Mouse (Mus musculus): ENCODE measurements at regions not wholly inside any gene's neighbourhood (a gene's known extent, or its start where the extent isn't known, plus 50 kb on each side); places are given as distances from the start of the nearest gene placed in this dataset.

DNA sequence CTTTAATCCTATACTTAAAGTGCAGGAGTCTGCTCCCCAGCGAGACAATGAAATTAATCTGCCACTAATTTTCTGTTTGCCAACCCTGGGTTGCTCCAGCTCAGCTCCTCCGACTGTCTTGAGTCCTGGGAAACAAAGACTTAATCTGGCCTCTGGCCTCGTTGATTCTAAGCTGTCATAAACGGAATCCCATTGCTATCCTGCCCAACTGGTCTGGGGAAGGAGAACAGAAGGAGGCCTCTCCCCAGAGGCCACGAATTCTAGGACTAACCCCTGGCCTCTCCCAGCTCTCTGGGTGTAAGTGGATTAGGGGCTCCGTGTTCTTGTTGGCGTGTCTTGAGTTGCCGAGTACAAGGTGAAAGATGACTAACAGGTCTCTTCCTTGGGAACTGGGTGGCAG, 219.8 kb downstream of the Uaca start:
- TF ChIP-seq MAX (IDR thresholded peaks at IDR 0.05; ENCODE audit: low read length) (no peak), CTCF (conservative IDR thresholded peaks at IDR 0.05 in 1 of 2, IDR thresholded peaks at IDR 0.05 in 1 of 2; ENCODE audit: low read depth in 2 of 2, low read length in 2 of 2) (no peak), POLR2A (IDR thresholded peaks at IDR 0.05; ENCODE audit: low read depth, low read length) (no peak), BHLHE40 (IDR thresholded peaks at IDR 0.05; ENCODE audit: low read depth, low read length) (no peak), CHD2 (IDR thresholded peaks at IDR 0.05; ENCODE audit: low read length) (no peak), TBP (conservative IDR thresholded peaks at IDR 0.05; ENCODE audit: low read depth, low read length) (no peak), MXI1 (IDR thresholded peaks at IDR 0.05; ENCODE audit: low read depth, low read length) (no peak), E2F4 (IDR thresholded peaks at IDR 0.05; ENCODE audit: insufficient replicate concordance, low read depth, low read length) (no peak), ZNF384 (IDR thresholded peaks at IDR 0.05; ENCODE audit: low read depth, low read length) (no peak), MAZ (IDR thresholded peaks at IDR 0.05; ENCODE audit: low read depth, low read length) (no peak), NELFE (IDR thresholded peaks at IDR 0.05; ENCODE audit: low read depth, low read length) (no peak), RAD21 (IDR thresholded peaks at IDR 0.05; ENCODE audit: low read depth, low read length) (no peak)
